Mouse (Mus musculus): ENCODE measurements around the gene Dnmbp.

GRCm38 (mm10) chr19:43870418-43870817, 69.6 kb downstream of the Dnmbp start:
- TF ChIP-seq POLR2A (IDR thresholded peaks at IDR 0.05; ENCODE audit: low read depth, low read length) = no peak
- no peak for TF ChIP-seq CTCF (conservative IDR thresholded peaks at IDR 0.05; ENCODE audit: insufficient read depth, insufficient read length, low read depth, low read length)
